Mouse (Mus musculus) forebrain, postnatal 0 days (tissue): ENCODE data around the gene Gstm4. TPM values are rescaled to one million over a fixed set of nuclear protein-coding genes. Genes with fewer than 3 reads are reported as not detected.
"Not testable (repeated sequence)": the region's sequence is repeated elsewhere in the genome, so short reads cannot be mapped to it uniquely, and the experiment has no call there.

Experiments used
- ATAC-seq: fragments of 200-750 bp; cut with Nextera tagmentation; 2 replicates; pipeline ENCODE4 v1.8.0; 2017; ENCODE audit warnings: mild to moderate bottlenecking, moderate library complexity
- DNase-seq: peaks from one replicate; pipeline ENCODE4 v3.0.0-alpha.2; 2015
- H3K27ac ChIP-seq: fragments of 300-500 bp; sonication (generic); 2 replicates; pipeline ENCODE4 v1.5.1; 2014; ENCODE audit warnings: low read depth, mild to moderate bottlenecking, antibody characterized with exemption, low read length, moderate library complexity, mixed read lengths
- H3K27me3 ChIP-seq: fragments of 300-500 bp; sonication (generic); 2 replicates; pipeline ENCODE4 v1.6.1; 2014; ENCODE audit warnings: mild to moderate bottlenecking, low read length, mixed read lengths; ENCODE audit not compliant: insufficient read depth
- H3K36me3 ChIP-seq: fragments of 300-500 bp; sonication (generic); 2 replicates; pipeline ENCODE4 v1.6.1; 2014; ENCODE audit warnings: mild to moderate bottlenecking, moderate library complexity; ENCODE audit not compliant: insufficient read depth
- H3K4me1 ChIP-seq: fragments of 300-500 bp; sonication (generic); 2 replicates; pipeline ENCODE4 v1.6.1; 2014; ENCODE audit warnings: antibody characterized with exemption; ENCODE audit not compliant: insufficient read depth
- H3K4me2 ChIP-seq: fragments of 300-500 bp; sonication (generic); 2 replicates; pipeline ENCODE4 v1.6.1; 2014; ENCODE audit warnings: low read depth, mild to moderate bottlenecking, moderate library complexity
- H3K4me3 ChIP-seq: fragments of 300-500 bp; sonication (generic); 2 replicates; pipeline ENCODE4 v1.5.1; 2014; ENCODE audit warnings: low read depth, low read length, mixed read lengths
- H3K9ac ChIP-seq: fragments of 300-500 bp; sonication (generic); 2 replicates; pipeline ENCODE4 v1.6.1; 2014; ENCODE audit warnings: mild to moderate bottlenecking
- H3K9me3 ChIP-seq: fragments of 300-500 bp; sonication (generic); 2 replicates; pipeline ENCODE4 v1.6.1; 2016; ENCODE audit warnings: low read length
- CTCF ChIP-seq: sonication (generic); IDR thresholded peaks from 2 replicates; pipeline ENCODE4 v1.5.1; 2016; ENCODE audit warnings: antibody characterized with exemption, control low read depth, low read depth
- WGBS: fragments of 180-500 bp; shearing (Covaris S2); extraction: QIAGEN DNeasy Blood & Tissue Kit; methylation state at CpG from one replicate; pipeline ENCODE4 v1.1.7; 2014; 5-methylcytosine and 5-hydroxymethylcytosine counted together
- polyA plus RNA-seq: library from polyadenylated mRNA; unstranded; fragments of >200 nt; fragmentation: Nextera tagmentation; extraction: Ambion mirVana; gene quantifications from 2 replicates; pipeline ENCODE4 v1.2.1, GENCODE M21; 2015
- total RNA-seq: library from RNA; depleted of rRNA; stranded (reverse); fragments of >200 nt; gene quantifications from 2 replicates; pipeline ENCODE4 v1.2.3, GENCODE M21; 2014

Gstm4 gene
- total and polyA plus RNA-seq, 2 experiments from 2014 or later = 5.6 to 22.9 TPM

- Histone ChIP-seq H3K4me2 (peak overlapping the region; percentile 70), H3K27me3 (no peaks in the 10 kb centered on the region), H3K36me3 (no peaks in the 10 kb centered on the region), H3K4me3 (peak overlapping the region; percentile 39), H3K9ac (peak overlapping the region; percentile 62; the same call in 1 of the 2 replicates), H3K4me1 (no peaks in the 10 kb centered on the region), H3K27ac (peak overlapping the region; percentile 23), H3K9me3 (no peaks in the 10 kb centered on the region)
- no peak for TF ChIP-seq CTCF
- DNase-seq (no peak), ATAC-seq (no peak)
- WGBS = 20% methylated on average over 14 of the region's 14 CpGs
Observed at GRCm38 (mm10) chr3:108018190-108018820, 26.4 kb downstream of the Gstm4 start.

DNA sequence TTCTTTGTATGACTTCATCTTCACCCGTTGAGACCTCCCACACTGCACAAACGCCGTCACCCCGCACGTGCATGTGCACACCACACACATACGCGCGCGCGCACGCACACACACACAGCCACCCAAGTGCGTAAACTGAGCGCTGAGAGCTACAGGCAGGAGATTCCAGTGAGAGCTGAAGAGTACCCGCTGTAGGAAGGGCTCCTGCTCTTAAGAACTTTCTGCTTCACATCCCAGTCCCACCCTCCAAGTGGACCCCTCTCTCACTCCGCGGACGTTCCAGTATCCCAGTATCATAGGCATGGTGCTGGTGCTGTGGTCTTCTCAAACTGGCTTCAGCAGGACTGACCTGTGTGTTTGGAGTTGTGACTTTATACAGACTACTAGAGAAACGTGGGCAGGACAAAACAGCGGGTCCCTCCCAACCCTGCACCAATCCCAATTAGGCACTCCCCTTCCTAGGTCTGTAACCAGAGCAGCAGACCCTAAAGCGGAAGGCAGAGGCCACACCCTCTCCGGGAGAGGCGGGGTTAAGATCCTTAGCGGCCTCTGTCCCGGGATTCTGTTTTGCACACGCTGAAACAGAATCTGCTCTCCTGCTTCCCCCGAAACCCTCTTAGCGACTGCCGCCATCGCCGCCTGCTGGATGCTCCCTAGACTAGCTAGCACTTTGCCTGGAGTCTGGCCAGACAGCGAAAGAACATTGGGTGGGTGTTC is 27.1 kb downstream of the Gstm4 start, which contains the start of gene Gstm1:
Gstm1 (minus strand) TSS at position 501 of the 717 bp plus-strand sequence.
- Histone ChIP-seq H3K9me3 (no peaks in the 10 kb centered on the region), H3K36me3 (no peaks in the 10 kb centered on the region), H3K4me2 (peak within 1 kb of the TSS; percentile 70), H3K4me3 (peak within 1 kb of the TSS; percentile 39), H3K27me3 (no peaks in the 10 kb centered on the region), H3K4me1 (no peaks in the 10 kb centered on the region), H3K9ac (peak within 1 kb of the TSS; percentile 62), H3K27ac (peak within 1 kb of the TSS; percentile 83)
- TF ChIP-seq CTCF = peak; percentile 94
- ATAC-seq (peak; percentile 93), DNase-seq (peak; percentile 95)
- under 1% methylated on average over 31 of the region's 31 CpGs for WGBS

GRCm38 (mm10) chr3:108016468-108016867 is 28.2 kb downstream of the Gstm4 start:
- ATAC-seq, H3K9me3 ChIP-seq, H3K27me3 ChIP-seq, DNase-seq, H3K36me3 ChIP-seq, H3K27ac ChIP-seq, H3K9ac ChIP-seq, H3K4me1 ChIP-seq, H3K4me3 ChIP-seq: not testable (repeated sequence)
- 86% methylated on average over 5 of the region's 5 CpGs for WGBS
- H3K4me2 ChIP-seq = peak overlapping the region; percentile 70

DNA sequence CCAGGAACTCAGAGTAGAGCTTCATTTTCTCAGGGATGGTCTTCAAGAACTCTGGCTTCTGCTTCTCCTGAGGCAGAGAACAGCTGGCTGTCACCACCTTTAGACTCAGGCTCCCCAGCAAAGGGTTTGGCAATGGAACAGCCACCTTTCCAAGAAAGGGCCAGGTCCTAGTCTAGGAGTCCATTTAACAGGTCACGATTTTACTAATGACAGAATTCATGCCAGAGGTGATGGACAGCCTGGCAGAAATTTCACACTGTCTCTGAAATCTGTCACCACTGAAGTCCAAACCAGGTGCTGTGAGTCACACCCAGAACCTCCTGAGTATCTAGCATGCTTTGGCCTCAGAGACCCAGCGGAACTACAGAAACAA is 29.7 kb downstream of the Gstm4 start:
- no peak overlapping the region for H3K9ac ChIP-seq
- H3K27ac ChIP-seq = no peak overlapping the region
- H3K27me3 ChIP-seq = no peaks in the 10 kb centered on the region
- no peaks in the 10 kb centered on the region for H3K36me3 ChIP-seq
- TF ChIP-seq CTCF = no peak
- H3K9me3 ChIP-seq = no peaks in the 10 kb centered on the region
- no peak for ATAC-seq
- H3K4me2 ChIP-seq = no peak overlapping the region
- WGBS = 90% methylated on average over 2 of the region's 2 CpGs
- no peaks in the 10 kb centered on the region for H3K4me1 ChIP-seq
- no peak overlapping the region for H3K4me3 ChIP-seq
- DNase-seq = no peak

DNA sequence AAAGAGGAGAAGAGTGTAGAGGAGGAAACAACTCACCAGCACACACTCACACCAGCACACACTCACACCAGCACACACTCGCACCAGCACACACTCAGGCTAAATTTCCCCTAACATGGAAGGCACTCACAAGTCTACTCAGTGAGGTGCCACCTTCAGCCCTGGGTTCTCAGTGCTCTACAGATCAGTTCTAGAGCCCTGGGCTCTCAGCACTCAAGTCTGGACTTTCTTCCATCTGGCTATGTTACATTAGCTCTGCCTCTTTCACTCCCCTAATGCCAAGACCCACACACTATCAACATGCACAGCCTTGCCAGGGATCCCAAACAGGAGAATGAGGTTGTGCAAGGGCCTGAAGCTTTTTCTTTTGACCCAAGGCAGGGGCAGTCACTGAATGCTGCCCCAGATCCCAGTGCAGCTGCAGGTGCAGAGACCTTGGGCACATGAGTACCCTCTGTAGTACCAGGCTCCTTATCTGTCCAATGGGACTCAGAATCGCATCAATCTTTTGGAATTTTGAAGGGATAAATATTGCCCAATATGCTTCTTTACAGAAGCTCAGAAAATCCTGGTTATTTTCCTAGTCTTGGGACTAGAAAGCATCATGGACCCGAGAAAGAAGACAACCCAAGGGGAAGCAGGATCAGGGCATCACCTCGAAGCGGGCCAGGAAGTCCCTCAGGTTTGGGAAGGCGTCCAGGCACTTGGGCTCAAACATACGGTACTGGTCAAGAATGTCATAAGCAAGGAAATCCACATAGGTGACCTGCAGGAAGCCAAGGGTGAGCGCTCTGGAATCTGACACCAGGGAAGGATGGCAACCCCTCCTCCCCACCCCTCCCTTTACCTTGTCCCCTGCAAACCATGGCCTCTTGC is 30.4 kb downstream of the Gstm4 start:
- no peak for TF ChIP-seq CTCF
- Histone ChIP-seq H3K9me3 (no peaks in the 10 kb centered on the region), H3K27ac (no peak overlapping the region), H3K27me3 (no peaks in the 10 kb centered on the region), H3K36me3 (no peaks in the 10 kb centered on the region), H3K4me2 (no peak overlapping the region), H3K9ac (no peak overlapping the region), H3K4me1 (no peaks in the 10 kb centered on the region), H3K4me3 (no peak overlapping the region)
- WGBS = 89% methylated on average over 8 of the region's 8 CpGs
- DNase-seq (no peak), ATAC-seq (no peak)

- H3K27ac ChIP-seq = no peak overlapping the region
- DNase-seq (peak; percentile 50), ATAC-seq (no peak)
- WGBS = 58% methylated on average over 4 of the region's 4 CpGs
- H3K9ac ChIP-seq = no peak overlapping the region
- no peak overlapping the region for H3K4me2 ChIP-seq
- H3K4me1 ChIP-seq = no peaks in the 10 kb centered on the region
- no peaks in the 10 kb centered on the region for H3K9me3 ChIP-seq
- H3K27me3 ChIP-seq = no peaks in the 10 kb centered on the region
- no peaks in the 10 kb centered on the region for H3K36me3 ChIP-seq
- TF ChIP-seq CTCF = no peak
- no peak overlapping the region for H3K4me3 ChIP-seq
Observed at GRCm38 (mm10) chr3:108013331-108013871, 31.3 kb downstream of the Gstm4 start.
